Mouse (Mus musculus): ENCODE results near the gene Klhl33. TPM values are rescaled to one million over a fixed set of nuclear protein-coding genes. Genes with fewer than 3 reads are reported as not detected.
"Not testable (repeated sequence)": the region's sequence is repeated elsewhere in the genome, so short reads cannot be mapped to it uniquely, and the experiment has no call there.

The Klhl33 gene
- polyA plus RNA-seq, 1 experiment from 2014 or later, result 2.8 TPM

DNA sequence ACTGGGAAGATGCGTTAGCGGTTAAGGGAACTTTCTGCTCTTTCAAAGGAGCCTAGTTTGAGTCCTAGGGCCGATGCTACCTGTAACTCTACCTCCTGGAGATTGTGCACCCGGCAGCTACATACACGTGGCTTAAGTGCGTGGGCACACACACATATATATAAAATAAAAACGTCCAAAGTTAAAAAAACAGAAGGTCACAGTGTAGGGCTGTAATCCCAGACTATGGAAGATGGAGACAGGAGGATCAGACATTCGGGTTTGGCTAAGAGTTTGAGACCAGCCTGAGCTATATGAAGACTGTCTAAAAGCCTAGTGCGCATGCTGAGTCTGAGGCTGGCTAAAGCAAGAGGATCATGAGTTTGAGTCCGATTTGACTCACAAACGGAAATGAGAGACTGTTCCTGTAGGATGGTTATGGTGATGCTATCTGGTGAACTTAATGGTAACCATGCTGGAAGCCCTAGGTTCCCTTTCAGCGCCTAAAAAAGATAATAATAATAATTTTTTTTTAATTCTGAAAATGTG lies 34.2 kb upstream of the Klhl33 start:
- Histone ChIP-seq H3K4me2 (ENCODE audit: low read length) (peak overlapping the region; percentile 79), H3K27me3 (ENCODE audit: control insufficient read depth, insufficient read depth, low read depth, low read length) (no peaks in the 10 kb centered on the region), H3K9ac (ENCODE audit: low read depth, low read length) (peak overlapping the region; percentile 69), H3K4me1 (ENCODE audit: control insufficient read depth, insufficient read depth, low read length) (peaks cover 19% of the 10 kb centered on the region), H3K4me3 (ENCODE audit: low read depth, low read length) (peak overlapping the region; percentile 62), H3K36me3 (ENCODE audit: control insufficient read depth, insufficient read depth, low read length) (peaks cover 17% of the 10 kb centered on the region), H3K27ac (ENCODE audit: low read length) (peak overlapping the region; percentile 84), H3K9me3 (replicated peaks; ENCODE audit: control insufficient read depth, low read length, poor library complexity, severe bottlenecking) (no peaks in the 10 kb centered on the region)
- WGBS, result 11% methylated on average over 12 of the region's 12 CpGs
- no peak; the same call in 1 of the 2 replicates for ATAC-seq

DNA sequence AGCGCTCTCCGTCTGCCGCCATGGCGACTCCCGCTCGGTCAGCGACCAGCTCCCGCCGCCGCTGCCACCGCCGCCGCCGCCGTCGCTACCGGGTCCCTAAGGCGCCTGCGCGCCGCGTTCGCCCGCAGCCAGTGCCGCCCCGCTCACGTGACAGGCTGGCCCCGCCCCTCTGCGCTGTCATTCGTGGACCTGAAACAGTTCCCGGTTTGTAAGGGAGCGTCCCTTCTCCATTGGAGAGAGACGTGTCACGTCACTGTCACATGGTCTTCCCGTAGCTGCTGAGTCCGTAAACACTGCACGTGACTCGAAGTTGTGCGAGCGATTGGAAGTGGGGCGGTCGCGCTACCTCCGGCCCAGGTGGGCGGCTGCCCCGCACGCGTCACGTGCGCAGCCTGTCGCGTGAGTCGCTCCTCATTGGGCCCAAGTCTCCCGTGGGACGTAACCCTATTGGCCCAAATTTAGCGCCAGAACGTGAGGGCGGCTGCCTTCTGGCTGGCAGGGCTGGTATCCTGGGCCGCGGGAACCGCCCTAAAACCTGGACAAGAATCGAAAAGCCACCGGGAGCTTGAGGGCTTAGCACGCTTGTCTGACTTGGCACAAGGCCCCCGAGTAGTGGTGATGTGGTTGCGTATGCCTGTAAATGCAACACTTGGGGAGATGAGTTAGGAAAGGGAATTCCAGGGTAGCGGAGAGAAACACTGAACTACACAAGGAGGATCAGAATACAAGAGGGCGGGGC lies 33.6 kb upstream of the Klhl33 start, which contains the start of the genes Pip4p1 and Pnp:
Gene Pip4p1, minus strand, starts transcription at position 103 of the 739 bp plus-strand sequence.
Gene Pnp, plus strand, starts transcription at position 329 of the 739 bp plus-strand sequence.
- peak; percentile 99 for ATAC-seq
- Histone ChIP-seq H3K4me2 (ENCODE audit: low read length) (peak within 1 kb of the TSS; percentile 79), H3K27ac (ENCODE audit: low read length) (peak within 1 kb of the TSS; percentile 84), H3K4me1 (ENCODE audit: control insufficient read depth, insufficient read depth, low read length) (peaks cover 25% of the 10 kb centered on the region), H3K27me3 (ENCODE audit: control insufficient read depth, insufficient read depth, low read depth, low read length) (no peaks in the 10 kb centered on the region), H3K36me3 (ENCODE audit: control insufficient read depth, insufficient read depth, low read length) (peaks cover 17% of the 10 kb centered on the region), H3K4me3 (ENCODE audit: low read depth, low read length) (peak within 1 kb of the TSS; percentile 62), H3K9me3 (replicated peaks; ENCODE audit: control insufficient read depth, low read length, poor library complexity, severe bottlenecking) (no peaks in the 10 kb centered on the region), H3K9ac (ENCODE audit: low read depth, low read length) (peak within 1 kb of the TSS; percentile 86)
- under 1% methylated on average over 61 of the region's 68 CpGs for WGBS

DNA sequence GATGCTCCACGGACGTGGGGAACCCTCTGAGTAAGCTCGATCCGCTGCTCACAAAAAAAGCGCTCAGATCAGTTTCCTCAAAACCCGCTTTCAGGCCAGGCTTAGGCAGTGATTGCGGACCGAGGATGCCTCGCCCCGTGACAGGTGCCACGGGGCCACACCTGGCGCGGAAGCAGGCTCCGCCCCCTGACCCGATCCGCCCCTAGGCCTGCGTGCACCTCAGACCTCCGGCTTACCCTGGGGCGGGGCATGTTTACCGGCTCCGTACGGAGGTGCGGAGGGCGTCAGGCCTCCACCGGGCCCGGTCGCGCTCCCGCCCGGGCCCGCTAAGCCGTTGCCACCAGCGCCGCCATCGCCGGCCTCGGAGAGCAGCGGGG lies 33.1 kb upstream of the Klhl33 start:
- WGBS, result under 1% methylated on average over 32 of the region's 38 CpGs
- Histone ChIP-seq H3K36me3 (ENCODE audit: control insufficient read depth, insufficient read depth, low read length) (peaks cover 17% of the 10 kb centered on the region), H3K9me3 (replicated peaks; ENCODE audit: control insufficient read depth, low read length, poor library complexity, severe bottlenecking) (no peaks in the 10 kb centered on the region)

DNA sequence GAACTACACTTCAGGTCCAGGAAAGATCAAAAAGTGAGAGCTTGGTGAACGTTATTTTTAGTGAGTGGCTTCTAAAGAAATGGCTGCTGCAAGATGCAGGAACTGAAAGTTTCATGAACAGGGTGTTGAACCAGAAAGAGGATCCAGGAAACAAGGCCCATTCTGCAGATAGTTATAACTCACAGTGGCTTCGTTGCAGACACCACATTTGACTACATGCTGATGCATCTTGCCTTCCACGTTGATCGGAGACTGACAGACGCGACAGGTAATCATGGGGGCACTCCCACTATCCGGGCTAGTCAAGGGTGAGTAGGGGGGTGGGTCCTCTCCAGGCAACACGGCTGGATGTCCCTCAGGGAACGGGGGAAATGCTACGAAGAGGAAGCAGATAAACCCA lies 32.6 kb upstream of the Klhl33 start:
- ATAC-seq, result no peak
- Histone ChIP-seq H3K27me3 (ENCODE audit: control insufficient read depth, insufficient read depth, low read depth, low read length) (no peaks in the 10 kb centered on the region), H3K4me2 (ENCODE audit: low read length) (peak overlapping the region; percentile 77), H3K4me1 (ENCODE audit: control insufficient read depth, insufficient read depth, low read length) (peaks cover 29% of the 10 kb centered on the region), H3K9ac (ENCODE audit: low read depth, low read length) (peak overlapping the region; percentile 86), H3K36me3 (ENCODE audit: control insufficient read depth, insufficient read depth, low read length) (peaks cover 17% of the 10 kb centered on the region), H3K4me3 (ENCODE audit: low read depth, low read length) (peak overlapping the region; percentile 62), H3K9me3 (replicated peaks; ENCODE audit: control insufficient read depth, low read length, poor library complexity, severe bottlenecking) (no peaks in the 10 kb centered on the region), H3K27ac (ENCODE audit: low read length) (peak overlapping the region; percentile 84)
- 17% methylated on average over 10 of the region's 10 CpGs for WGBS

More for the DNA sequence above, 33.1 kb upstream of the Klhl33 start:
- Histone ChIP-seq H3K9ac (ENCODE audit: low read depth, low read length) (peak overlapping the region; percentile 86), H3K27ac (ENCODE audit: low read length) (peak overlapping the region; percentile 84), H3K27me3 (ENCODE audit: control insufficient read depth, insufficient read depth, low read depth, low read length) (no peaks in the 10 kb centered on the region), H3K4me3 (ENCODE audit: low read depth, low read length) (peak overlapping the region; percentile 62), H3K4me1 (ENCODE audit: control insufficient read depth, insufficient read depth, low read length) (peaks cover 29% of the 10 kb centered on the region), H3K4me2 (ENCODE audit: low read length) (peak overlapping the region; percentile 77)
- ATAC-seq, result peak; percentile 50

DNA sequence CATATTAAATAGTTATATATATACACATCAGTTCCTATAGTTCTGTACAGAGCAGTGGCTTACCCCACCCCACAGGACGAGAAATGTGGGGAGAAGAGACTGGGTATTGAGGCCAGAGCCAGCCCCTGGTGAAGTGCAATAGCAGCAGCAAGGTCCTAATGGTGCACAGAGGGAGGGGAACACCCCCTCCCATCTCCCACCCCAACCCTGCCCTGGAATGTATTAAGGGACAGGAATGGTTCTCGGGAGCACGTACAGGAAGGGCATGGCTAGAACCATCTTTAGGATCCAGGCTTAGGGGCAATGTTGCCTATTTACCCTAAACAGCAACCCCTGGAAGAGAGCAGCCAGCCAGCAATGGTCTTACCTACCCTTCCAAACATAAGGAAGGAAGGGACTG lies 30.1 kb upstream of the Klhl33 start:
- 82% methylated on average over 3 of the region's 3 CpGs for WGBS
- no peaks in the 10 kb centered on the region for H3K27me3 ChIP-seq (ENCODE audit: control insufficient read depth, insufficient read depth, low read depth, low read length)
- no peak overlapping the region for H3K27ac ChIP-seq (ENCODE audit: low read length)
- no peaks in the 10 kb centered on the region for H3K9me3 ChIP-seq (replicated peaks; ENCODE audit: control insufficient read depth, low read length, poor library complexity, severe bottlenecking)
- ATAC-seq, result no peak
- no peak overlapping the region for H3K4me3 ChIP-seq (ENCODE audit: low read depth, low read length)
- no peak overlapping the region for H3K9ac ChIP-seq (ENCODE audit: low read depth, low read length)
- no peak overlapping the region for H3K4me2 ChIP-seq (ENCODE audit: low read length)
- H3K36me3 ChIP-seq (ENCODE audit: control insufficient read depth, insufficient read depth, low read length), result peaks cover 17% of the 10 kb centered on the region
- peaks cover 36% of the 10 kb centered on the region for H3K4me1 ChIP-seq (ENCODE audit: control insufficient read depth, insufficient read depth, low read length)

DNA sequence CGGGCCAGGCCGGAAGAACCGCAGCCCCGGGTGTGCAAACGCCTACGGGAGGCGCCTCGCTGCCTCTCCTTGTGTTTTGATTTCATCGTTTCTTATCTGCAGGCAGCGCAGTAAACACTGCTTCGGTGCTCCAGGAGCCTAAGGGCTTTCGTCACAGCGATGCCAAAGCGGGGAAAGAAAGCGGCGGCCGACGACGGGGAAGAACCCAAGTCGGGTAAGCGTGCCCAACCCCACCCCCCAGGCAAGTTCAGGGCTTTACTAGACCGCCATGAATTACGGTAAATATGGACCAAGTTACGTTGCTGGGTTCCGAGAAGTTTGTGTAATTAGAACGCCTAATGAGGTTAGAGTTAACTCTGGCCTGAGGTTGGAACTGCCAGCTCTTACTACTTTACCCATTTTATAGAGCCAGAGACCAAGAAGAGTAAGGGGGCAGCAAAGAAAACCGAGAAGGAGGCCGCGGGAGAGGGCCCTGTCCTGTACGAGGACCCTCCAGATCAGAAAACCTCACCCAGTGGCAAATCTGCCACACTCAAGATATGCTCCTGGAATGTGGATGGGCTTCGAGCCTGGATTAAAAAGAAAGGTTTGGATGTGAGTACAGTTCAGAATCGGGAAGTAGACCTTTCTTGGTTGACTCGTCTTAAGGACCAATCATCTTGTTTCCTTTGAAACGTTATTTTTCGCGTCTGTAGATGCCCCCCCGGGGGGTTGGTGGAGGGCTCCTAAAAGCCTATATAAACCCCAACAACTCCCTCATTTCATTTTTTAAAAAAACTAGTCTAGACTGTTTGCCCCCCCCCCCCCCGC lies 28.0 kb upstream of the Klhl33 start:
- Histone ChIP-seq H3K9ac (ENCODE audit: low read depth, low read length) (peak overlapping the region; percentile 83), H3K9me3 (replicated peaks; ENCODE audit: control insufficient read depth, low read length, poor library complexity, severe bottlenecking) (no peaks in the 10 kb centered on the region), H3K4me2 (ENCODE audit: low read length) (peak overlapping the region; percentile 85), H3K4me1 (ENCODE audit: control insufficient read depth, insufficient read depth, low read length) (peaks cover 29% of the 10 kb centered on the region), H3K27ac (ENCODE audit: low read length) (peak overlapping the region; percentile 87), H3K4me3 (ENCODE audit: low read depth, low read length) (peak overlapping the region; percentile 64), H3K36me3 (ENCODE audit: control insufficient read depth, insufficient read depth, low read length) (peaks cover 17% of the 10 kb centered on the region), H3K27me3 (ENCODE audit: control insufficient read depth, insufficient read depth, low read depth, low read length) (no peaks in the 10 kb centered on the region)
- 2% methylated on average over 38 of the region's 38 CpGs for WGBS
- peak; percentile 71 for ATAC-seq

DNA sequence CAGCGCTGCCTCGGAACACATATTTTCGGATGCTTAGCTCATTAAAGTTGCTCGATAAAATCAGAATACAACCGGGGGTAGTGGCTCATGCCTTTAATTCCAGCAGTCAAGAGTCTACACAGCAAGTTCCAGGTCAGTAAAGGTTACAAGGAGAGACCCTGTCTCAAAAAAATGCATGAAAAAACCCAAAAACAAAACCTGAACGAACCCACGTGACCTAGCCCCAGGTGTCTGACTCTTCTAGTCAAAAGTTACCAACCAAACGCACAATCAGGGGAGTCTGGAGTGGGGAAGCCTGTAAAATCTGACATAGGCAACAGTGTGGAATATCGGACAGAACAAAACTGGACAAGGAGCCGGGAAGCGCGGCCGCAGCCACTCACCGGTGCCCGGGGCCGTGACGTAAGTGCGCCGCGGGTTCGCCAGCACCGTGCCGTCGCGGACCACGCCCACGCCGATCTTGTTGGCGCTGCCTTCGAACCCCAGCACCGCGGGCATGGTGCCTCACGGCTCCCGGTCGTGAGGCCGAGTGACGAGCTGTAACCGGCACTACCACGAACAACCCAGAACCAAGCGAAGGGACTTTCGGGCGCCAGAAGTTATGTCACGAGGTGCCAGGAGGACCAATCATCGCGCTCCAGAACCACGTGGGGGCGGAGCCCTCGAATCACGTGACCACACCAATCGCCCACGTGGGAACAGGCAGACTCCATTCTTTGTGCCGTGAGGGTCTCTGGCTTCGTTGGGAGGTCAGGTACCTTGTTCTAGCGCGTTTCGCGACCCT lies 27.2 kb upstream of the Klhl33 start, which contains the start of the genes Osgep and Apex1:
Gene Osgep, minus strand, starts transcription at position 613 of the 784 bp plus-strand sequence.
Gene Apex1, plus strand, starts transcription at position 688 of the 784 bp plus-strand sequence.
- Histone ChIP-seq H3K27ac (ENCODE audit: low read length) (peak within 1 kb of the TSS; percentile 87), H3K36me3 (ENCODE audit: control insufficient read depth, insufficient read depth, low read length) (peaks cover 17% of the 10 kb centered on the region), H3K4me1 (ENCODE audit: control insufficient read depth, insufficient read depth, low read length) (peaks cover 23% of the 10 kb centered on the region), H3K9me3 (replicated peaks; ENCODE audit: control insufficient read depth, low read length, poor library complexity, severe bottlenecking) (no peaks in the 10 kb centered on the region), H3K4me3 (ENCODE audit: low read depth, low read length) (peak within 1 kb of the TSS; percentile 64), H3K9ac (ENCODE audit: low read depth, low read length) (peak within 1 kb of the TSS; percentile 83), H3K27me3 (ENCODE audit: control insufficient read depth, insufficient read depth, low read depth, low read length) (no peaks in the 10 kb centered on the region), H3K4me2 (ENCODE audit: low read length) (peak within 1 kb of the TSS; percentile 85)
- under 1% methylated on average over 57 of the region's 57 CpGs for WGBS
- peak; percentile 95 for ATAC-seq

DNA sequence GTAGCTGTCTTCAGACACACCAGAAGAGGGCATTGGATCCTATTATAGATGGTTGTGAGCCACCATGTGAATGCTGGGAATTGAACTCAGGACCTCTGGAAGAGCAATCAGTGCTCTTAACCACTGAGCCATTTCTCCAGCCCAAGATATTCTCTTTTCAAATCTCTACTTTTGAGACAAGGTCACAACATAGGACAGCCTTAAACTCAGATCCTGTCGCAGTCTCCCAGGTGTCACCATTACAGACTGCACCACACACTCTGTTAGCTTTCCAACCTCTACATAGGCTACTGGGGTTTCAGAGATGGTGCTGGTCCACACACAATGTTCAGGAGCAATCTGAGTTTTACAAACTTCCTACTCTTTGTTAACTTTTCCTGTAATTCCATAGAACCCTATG lies 26.1 kb upstream of the Klhl33 start:
- not testable (repeated sequence) for H3K27ac ChIP-seq (ENCODE audit: low read length); ATAC-seq; H3K27me3 ChIP-seq (ENCODE audit: control insufficient read depth, insufficient read depth, low read depth, low read length); H3K9me3 ChIP-seq (replicated peaks; ENCODE audit: control insufficient read depth, low read length, poor library complexity, severe bottlenecking)
- H3K36me3 ChIP-seq (ENCODE audit: control insufficient read depth, insufficient read depth, low read length), result peaks cover 11% of the 10 kb centered on the region
- peaks cover 17% of the 10 kb centered on the region for H3K4me1 ChIP-seq (ENCODE audit: control insufficient read depth, insufficient read depth, low read length)
- peak overlapping the region; percentile 73; the same call in 1 of the 2 replicates for H3K9ac ChIP-seq (ENCODE audit: low read depth, low read length)
- H3K4me2 ChIP-seq (ENCODE audit: low read length), result peak overlapping the region; percentile 78
- 79% methylated on average over 1 of the region's 1 CpGs for WGBS
- peak overlapping the region; percentile 64 for H3K4me3 ChIP-seq (ENCODE audit: low read depth, low read length)

Measured in midbrain, embryonic 16.5 days (tissue).